Mouse (Mus musculus): ENCODE data around the gene Tph2. TPM values are rescaled to one million over a fixed set of nuclear protein-coding genes. Genes with fewer than 3 reads are reported as not detected.

Gene Tph2
- 10.9 and 13.8 TPM in 2 replicates for polyA plus RNA-seq (2015; fragmentation: Nextera tagmentation; extraction: Ambion mirVana)

- H3K27me3 ChIP-seq (replicated peaks; ENCODE audit: control insufficient read depth, insufficient read depth, low read length): no peaks in the 10 kb centered on the region
- H3K9me3 ChIP-seq (ENCODE audit: control insufficient read depth, low read length): no peaks in the 10 kb centered on the region
- no peak within 1 kb of the TSS for H3K9ac ChIP-seq (ENCODE audit: low read depth, low read length)
- ATAC-seq: peak; percentile 89
- H3K4me2 ChIP-seq (ENCODE audit: low read length): peak within 1 kb of the TSS; percentile 28
- no peaks in the 10 kb centered on the region for H3K4me1 ChIP-seq (ENCODE audit: control insufficient read depth, insufficient read depth, low read depth, low read length)
- no peak within 1 kb of the TSS; the same call in 1 of the 2 replicates for H3K4me3 ChIP-seq (ENCODE audit: low read length)
- H3K36me3 ChIP-seq (ENCODE audit: control insufficient read depth, insufficient read depth, low read length): no peaks in the 10 kb centered on the region
- no peak within 1 kb of the TSS for H3K27ac ChIP-seq (ENCODE audit: low read depth, low read length)
- 6% methylated on average over 9 of the region's 9 CpGs for WGBS
These were observed at the start of gene Tph2 for GRCm38 (mm10) chr10:115184697-115185096. Gene Tph2, minus strand, starts transcription at chr10:115185022.

GRCm38 (mm10) chr10:115233798-115234197 is 49.0 kb upstream of the Tph2 start:
- WGBS: 89% methylated on average over 3 of the region's 3 CpGs
- no peaks in the 10 kb centered on the region for H3K9me3 ChIP-seq (ENCODE audit: control insufficient read depth, low read length)
- no peak overlapping the region for H3K4me2 ChIP-seq (ENCODE audit: low read length)
- H3K36me3 ChIP-seq (ENCODE audit: control insufficient read depth, insufficient read depth, low read length): peaks cover 3% of the 10 kb centered on the region
- H3K4me3 ChIP-seq (ENCODE audit: low read length): no peak overlapping the region
- ATAC-seq: no peak
- no peak overlapping the region for H3K27ac ChIP-seq (ENCODE audit: low read depth, low read length)
- no peaks in the 10 kb centered on the region for H3K4me1 ChIP-seq (ENCODE audit: control insufficient read depth, insufficient read depth, low read depth, low read length)
- H3K27me3 ChIP-seq (replicated peaks; ENCODE audit: control insufficient read depth, insufficient read depth, low read length): no peaks in the 10 kb centered on the region
- H3K9ac ChIP-seq (ENCODE audit: low read depth, low read length): no peak overlapping the region

GRCm38 (mm10) chr10:115232513-115232912 is 47.7 kb upstream of the Tph2 start:
- Histone ChIP-seq H3K9me3 (ENCODE audit: control insufficient read depth, low read length) (no peaks in the 10 kb centered on the region), H3K9ac (ENCODE audit: low read depth, low read length) (no peak overlapping the region), H3K27ac (ENCODE audit: low read depth, low read length) (no peak overlapping the region), H3K4me3 (ENCODE audit: low read length) (no peak overlapping the region), H3K4me2 (ENCODE audit: low read length) (no peak overlapping the region), H3K36me3 (ENCODE audit: control insufficient read depth, insufficient read depth, low read length) (no peaks in the 10 kb centered on the region), H3K27me3 (replicated peaks; ENCODE audit: control insufficient read depth, insufficient read depth, low read length) (no peaks in the 10 kb centered on the region), H3K4me1 (ENCODE audit: control insufficient read depth, insufficient read depth, low read depth, low read length) (no peaks in the 10 kb centered on the region)
- 89% methylated on average over 3 of the region's 3 CpGs for WGBS
- ATAC-seq: no peak

- Histone ChIP-seq H3K36me3 (ENCODE audit: control insufficient read depth, insufficient read depth, low read length) (no peaks in the 10 kb centered on the region), H3K27me3 (replicated peaks; ENCODE audit: control insufficient read depth, insufficient read depth, low read length) (no peaks in the 10 kb centered on the region)
These were observed 44.2 kb upstream of the Tph2 start for GRCm38 (mm10) chr10:115229023-115229422.

DNA sequence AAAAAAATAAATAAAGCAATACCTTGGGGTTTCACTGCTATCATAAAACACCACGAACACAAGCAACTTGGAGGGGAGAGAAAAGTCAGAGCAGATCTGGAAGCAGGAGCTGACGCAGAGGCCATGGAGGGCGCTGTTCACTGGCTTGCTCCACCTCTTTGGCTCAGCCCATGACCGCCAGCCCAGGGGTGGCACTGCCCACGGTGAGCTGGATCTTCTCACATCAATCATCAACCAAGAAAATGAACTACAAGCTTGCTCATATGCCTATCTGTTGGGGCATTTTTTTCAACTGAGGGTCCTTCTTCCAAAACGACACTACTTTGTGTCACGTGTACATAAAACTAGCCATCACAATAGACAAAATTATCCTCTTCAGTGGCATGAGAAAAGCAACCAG is 41.8 kb upstream of the Tph2 start:
- no peak for ATAC-seq
- Histone ChIP-seq H3K4me1 (ENCODE audit: control insufficient read depth, insufficient read depth, low read depth, low read length) (no peaks in the 10 kb centered on the region), H3K9me3 (ENCODE audit: control insufficient read depth, low read length) (no peaks in the 10 kb centered on the region), H3K27ac (ENCODE audit: low read depth, low read length) (no peak overlapping the region), H3K4me3 (ENCODE audit: low read length) (no peak overlapping the region), H3K27me3 (replicated peaks; ENCODE audit: control insufficient read depth, insufficient read depth, low read length) (no peaks in the 10 kb centered on the region), H3K36me3 (ENCODE audit: control insufficient read depth, insufficient read depth, low read length) (no peaks in the 10 kb centered on the region), H3K4me2 (ENCODE audit: low read length) (no peak overlapping the region), H3K9ac (ENCODE audit: low read depth, low read length) (no peak overlapping the region)
- WGBS: 96% methylated on average over 7 of the region's 7 CpGs

More at GRCm38 (mm10) chr10:115229023-115229422, 44.2 kb upstream of the Tph2 start:
- Histone ChIP-seq H3K4me2 (ENCODE audit: low read length) (no peak overlapping the region), H3K4me3 (ENCODE audit: low read length) (no peak overlapping the region), H3K27ac (ENCODE audit: low read depth, low read length) (no peak overlapping the region), H3K4me1 (ENCODE audit: control insufficient read depth, insufficient read depth, low read depth, low read length) (no peaks in the 10 kb centered on the region), H3K9ac (ENCODE audit: low read depth, low read length) (no peak overlapping the region), H3K9me3 (ENCODE audit: control insufficient read depth, low read length) (no peaks in the 10 kb centered on the region)
- 86% methylated on average over 9 of the region's 9 CpGs for WGBS
- ATAC-seq: no peak

DNA sequence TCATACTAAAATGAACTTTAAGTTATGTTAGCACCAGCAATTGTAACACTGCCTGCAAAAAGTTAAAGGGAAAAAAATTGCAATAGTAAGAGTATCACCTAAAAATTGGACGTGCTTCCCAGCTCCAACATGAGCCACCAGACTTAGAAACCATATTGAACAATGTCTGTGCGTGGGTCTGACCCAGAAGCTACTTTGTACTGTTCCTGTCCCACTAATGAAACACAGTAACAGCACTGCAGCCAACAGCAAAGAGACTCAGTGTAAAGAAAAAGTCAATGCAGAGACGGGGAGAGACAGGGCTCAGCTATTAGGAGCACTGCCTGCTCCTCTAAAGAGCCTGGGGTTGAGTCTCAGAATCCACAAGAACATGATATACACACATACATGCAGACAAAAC is 39.0 kb upstream of the Tph2 start:
- Histone ChIP-seq H3K27me3 (replicated peaks; ENCODE audit: control insufficient read depth, insufficient read depth, low read length) (no peaks in the 10 kb centered on the region), H3K36me3 (ENCODE audit: control insufficient read depth, insufficient read depth, low read length) (peaks cover 2% of the 10 kb centered on the region), H3K27ac (ENCODE audit: low read depth, low read length) (no peak overlapping the region), H3K4me2 (ENCODE audit: low read length) (no peak overlapping the region), H3K4me3 (ENCODE audit: low read length) (no peak overlapping the region), H3K4me1 (ENCODE audit: control insufficient read depth, insufficient read depth, low read depth, low read length) (no peaks in the 10 kb centered on the region), H3K9me3 (ENCODE audit: control insufficient read depth, low read length) (no peaks in the 10 kb centered on the region), H3K9ac (ENCODE audit: low read depth, low read length) (no peak overlapping the region)
- no peak for ATAC-seq
- 88% methylated on average over 3 of the region's 3 CpGs for WGBS

DNA sequence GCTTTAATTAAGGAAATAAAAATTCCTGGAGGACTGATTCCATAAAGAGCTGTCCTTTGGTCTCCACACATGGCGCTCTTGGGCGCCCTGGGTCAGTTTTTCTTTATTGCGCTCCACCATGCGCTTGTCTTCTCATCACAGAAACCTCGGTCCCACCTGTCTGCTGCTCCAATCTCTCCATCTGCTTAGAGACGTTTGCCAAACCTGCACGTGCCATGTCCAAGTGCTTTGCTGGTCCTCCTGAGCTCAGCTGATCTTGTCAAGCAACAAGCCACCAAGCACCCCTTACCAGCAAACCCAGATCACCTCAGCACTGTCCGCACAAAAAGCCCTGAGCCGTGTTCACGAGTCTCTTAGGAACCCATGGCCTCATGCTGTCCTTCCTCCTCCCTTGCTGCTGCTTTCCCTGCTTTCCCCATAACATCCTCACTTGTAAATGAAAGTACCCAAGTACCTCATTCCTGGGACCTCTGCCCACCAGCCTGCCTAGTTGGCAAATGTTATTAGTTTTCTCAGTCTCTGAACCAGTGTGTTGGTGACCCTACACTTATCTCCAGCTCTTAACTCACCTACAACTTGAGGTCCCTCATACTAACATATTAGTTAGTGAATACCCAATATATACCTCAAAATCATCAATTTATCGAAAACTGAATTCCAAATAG is 28.2 kb upstream of the Tph2 start:
- H3K4me2 ChIP-seq (ENCODE audit: low read length): no peak overlapping the region
- WGBS: 95% methylated on average over 11 of the region's 11 CpGs
- peaks cover 27% of the 10 kb centered on the region for H3K36me3 ChIP-seq (ENCODE audit: control insufficient read depth, insufficient read depth, low read length)
- ATAC-seq: no peak
- H3K4me3 ChIP-seq (ENCODE audit: low read length): no peak overlapping the region
- H3K9ac ChIP-seq (ENCODE audit: low read depth, low read length): no peak overlapping the region
- H3K9me3 ChIP-seq (ENCODE audit: control insufficient read depth, low read length): no peaks in the 10 kb centered on the region
- H3K27ac ChIP-seq (ENCODE audit: low read depth, low read length): no peak overlapping the region
- H3K27me3 ChIP-seq (replicated peaks; ENCODE audit: control insufficient read depth, insufficient read depth, low read length): no peaks in the 10 kb centered on the region
- H3K4me1 ChIP-seq (ENCODE audit: control insufficient read depth, insufficient read depth, low read depth, low read length): no peaks in the 10 kb centered on the region

- Histone ChIP-seq H3K9ac (ENCODE audit: low read depth, low read length) (no peak overlapping the region), H3K4me2 (ENCODE audit: low read length) (no peak overlapping the region), H3K4me1 (ENCODE audit: control insufficient read depth, insufficient read depth, low read depth, low read length) (no peaks in the 10 kb centered on the region), H3K27ac (ENCODE audit: low read depth, low read length) (no peak overlapping the region), H3K36me3 (ENCODE audit: control insufficient read depth, insufficient read depth, low read length) (peaks cover 16% of the 10 kb centered on the region), H3K9me3 (ENCODE audit: control insufficient read depth, low read length) (no peaks in the 10 kb centered on the region), H3K27me3 (replicated peaks; ENCODE audit: control insufficient read depth, insufficient read depth, low read length) (no peaks in the 10 kb centered on the region), H3K4me3 (ENCODE audit: low read length) (no peak overlapping the region)
- 91% methylated on average over 3 of the region's 3 CpGs for WGBS
- ATAC-seq: no peak
These were observed 21.0 kb upstream of the Tph2 start for GRCm38 (mm10) chr10:115205825-115206224.

- Histone ChIP-seq H3K27ac (ENCODE audit: low read depth, low read length) (no peak overlapping the region), H3K9ac (ENCODE audit: low read depth, low read length) (no peak overlapping the region), H3K36me3 (ENCODE audit: control insufficient read depth, insufficient read depth, low read length) (peaks cover 11% of the 10 kb centered on the region), H3K27me3 (replicated peaks; ENCODE audit: control insufficient read depth, insufficient read depth, low read length) (no peaks in the 10 kb centered on the region), H3K9me3 (ENCODE audit: control insufficient read depth, low read length) (no peaks in the 10 kb centered on the region), H3K4me2 (ENCODE audit: low read length) (no peak overlapping the region), H3K4me1 (ENCODE audit: control insufficient read depth, insufficient read depth, low read depth, low read length) (no peaks in the 10 kb centered on the region), H3K4me3 (ENCODE audit: low read length) (no peak overlapping the region)
- 92% methylated on average over 1 of the region's 1 CpGs for WGBS
- no peak for ATAC-seq
These were observed 20.5 kb upstream of the Tph2 start for GRCm38 (mm10) chr10:115205284-115205683.

Measured in hindbrain, embryonic 16.5 days (tissue).